Mouse (Mus musculus) ES-E14 (cell line): ENCODE results near the gene Mctp1. TPM values are rescaled to one million over a fixed set of nuclear protein-coding genes. Genes with fewer than 3 reads are reported as not detected.

ENCODE experiments used
- DNase-seq: peaks from one replicate; pipeline ENCODE4 v3.0.0-alpha.2; 2013; ENCODE audit warnings: low read depth, low spot score
- H3K27ac ChIP-seq: 2 replicates; pipeline ENCODE4 v1.5.1; 2012; ENCODE audit warnings: low read depth, mild to moderate bottlenecking, low read length, moderate library complexity, mixed read lengths; ENCODE audit not compliant: poor library complexity, insufficient read depth, severe bottlenecking
- H3K36me3 ChIP-seq: 2 replicates; pipeline ENCODE4 v1.6.1; 2012; ENCODE audit warnings: mild to moderate bottlenecking, low read length, moderate library complexity, mixed read lengths; ENCODE audit not compliant: control insufficient read depth, poor library complexity, insufficient read depth, severe bottlenecking
- H3K4me1 ChIP-seq, 2 experiments: fragments of 150-350 bp in 1 of 2; sonication (generic) in 1 of 2; 2 replicates each; pipeline ENCODE4 v1.6.1; 2012; ENCODE audit warnings: low read length in 2 of 2, mild to moderate bottlenecking in 1 of 2, mixed read lengths in 1 of 2; ENCODE audit not compliant: control insufficient read depth in 2 of 2, insufficient read depth in 2 of 2, poor library complexity in 1 of 2
- H3K4me3 ChIP-seq, 2 experiments: fragments of 150-350 bp in 1 of 2; sonication (generic) in 1 of 2; 2 replicates each; pipeline ENCODE4 v1.5.1; 2012; ENCODE audit warnings: low read length in 2 of 2, low read depth in 1 of 2, mild to moderate bottlenecking in 1 of 2, mixed read lengths in 1 of 2; ENCODE audit not compliant: insufficient read depth in 1 of 2, poor library complexity in 1 of 2, severe bottlenecking in 1 of 2
- H3K9ac ChIP-seq: 2 replicates; pipeline ENCODE4 v1.6.1; 2012; ENCODE audit warnings: low read depth, mild to moderate bottlenecking, low read length, mixed read lengths; ENCODE audit not compliant: poor library complexity, insufficient read depth, severe bottlenecking
- H3K9me3 ChIP-seq: fragments of 150-350 bp; sonication (generic); 2 replicates; pipeline ENCODE4 v1.6.1; 2012; ENCODE audit warnings: low read depth, mild to moderate bottlenecking, low read length; ENCODE audit not compliant: control insufficient read depth, insufficient read depth
- CHD2 ChIP-seq: IDR thresholded peaks from 2 replicates; pipeline ENCODE4 v1.6.1; 2014; ENCODE audit warnings: mild to moderate bottlenecking, low read depth, low read length, inconsistent platforms
- HCFC1 ChIP-seq: IDR thresholded peaks from 2 replicates; pipeline ENCODE4 v1.6.1; 2012; ENCODE audit warnings: low read length, inconsistent platforms, borderline replicate concordance; ENCODE audit not compliant: insufficient read depth
- MAFK ChIP-seq: IDR thresholded peaks from 2 replicates; pipeline ENCODE4 v1.6.1; 2014; ENCODE audit warnings: mild to moderate bottlenecking, low read depth, low read length, inconsistent platforms; ENCODE audit not compliant: insufficient read depth
- ZC3H11A ChIP-seq: IDR thresholded peaks from 2 replicates; pipeline ENCODE4 v1.6.1; 2012; ENCODE audit warnings: low read depth, mild to moderate bottlenecking, inconsistent platforms, low read length, borderline replicate concordance
- ZNF384 ChIP-seq: IDR thresholded peaks from 2 replicates; pipeline ENCODE4 v1.6.1; 2012; ENCODE audit warnings: low read depth, low read length, inconsistent platforms
- in situ Hi-C, 2 experiments: fragments of 600-800 bp; cut with MboI; formaldehyde crosslinking; loops; one replicate each; pipeline ENCODE4 v1.15.1; 2025; ENCODE audit warnings: low sequenced_read_pairs in 2 of 2, inconsistent platforms in 1 of 2; ENCODE audit not compliant: unreplicated experiment in 2 of 2
- total RNA-seq: library from RNA; depleted of rRNA; stranded (reverse); fragments of 300-350 nt; gene quantifications from 2 replicates; pipeline ENCODE4 v1.2.3, GENCODE M21; 2012

The Mctp1 gene
- total RNA-seq, 1 experiment: 0.80 TPM

DNA sequence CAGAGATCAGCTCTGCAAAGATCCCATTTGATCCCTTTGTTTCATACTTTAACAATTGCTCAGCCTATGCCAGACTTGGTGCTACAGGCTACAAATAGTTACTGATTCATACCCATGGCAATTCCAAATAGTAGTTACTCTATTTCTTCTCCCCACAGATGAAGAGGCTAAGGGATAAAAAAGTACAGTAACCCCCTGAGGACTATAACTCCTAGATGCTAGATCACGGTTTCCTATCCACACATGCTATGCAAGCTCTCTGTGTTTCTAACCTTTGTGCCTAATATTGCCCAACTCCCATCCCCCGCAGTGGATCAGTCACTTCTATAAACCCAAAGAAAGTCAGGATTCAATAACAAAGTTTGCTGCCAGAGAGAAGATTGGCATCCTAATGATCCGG lies 470.7 kb downstream of the Mctp1 start:
- H3K27ac ChIP-seq: no peak overlapping the region
- H3K9ac ChIP-seq: no peak overlapping the region
- H3K9me3 ChIP-seq: no peaks in the 10 kb centered on the region
- H3K4me1 ChIP-seq: no peaks in the 10 kb centered on the region
- DNase-seq: no peak
- no peak overlapping the region for H3K4me3 ChIP-seq
- in situ Hi-C loops: no loop called here
- no peaks in the 10 kb centered on the region for H3K36me3 ChIP-seq
- no peak for TF ChIP-seq MAFK
- TF ChIP-seq HCFC1: no peak
- no peak for TF ChIP-seq ZNF384
- no peak for TF ChIP-seq CHD2
- no peak for TF ChIP-seq ZC3H11A

DNA sequence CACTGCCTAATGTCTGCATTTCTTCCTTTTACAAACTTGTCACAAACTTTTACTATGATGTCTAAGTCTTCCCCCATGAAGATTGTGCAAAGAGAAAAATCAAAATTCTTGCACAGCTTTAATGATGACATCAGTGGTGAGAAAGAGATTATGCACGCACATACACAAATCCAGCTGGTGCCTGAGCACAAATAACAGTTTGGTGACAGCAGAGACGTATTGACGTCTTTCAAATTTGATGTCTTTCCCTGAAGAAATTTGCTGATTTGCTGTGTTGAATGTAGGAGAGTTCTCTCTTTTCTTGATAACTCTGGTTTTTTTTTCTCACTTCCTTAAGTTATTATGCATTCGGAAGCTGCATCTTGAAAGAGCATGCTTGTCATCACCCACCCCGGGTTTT lies 472.7 kb downstream of the Mctp1 start:
- Histone ChIP-seq H3K4me3 (no peak overlapping the region), H3K27ac (no peak overlapping the region), H3K9ac (no peak overlapping the region), H3K4me1 (no peaks in the 10 kb centered on the region), H3K9me3 (no peaks in the 10 kb centered on the region), H3K36me3 (no peaks in the 10 kb centered on the region)
- TF ChIP-seq HCFC1 (no peak), ZNF384 (no peak), ZC3H11A (no peak), CHD2 (no peak), MAFK (no peak)
- in situ Hi-C loops: no loop called here
- no peak for DNase-seq

DNA sequence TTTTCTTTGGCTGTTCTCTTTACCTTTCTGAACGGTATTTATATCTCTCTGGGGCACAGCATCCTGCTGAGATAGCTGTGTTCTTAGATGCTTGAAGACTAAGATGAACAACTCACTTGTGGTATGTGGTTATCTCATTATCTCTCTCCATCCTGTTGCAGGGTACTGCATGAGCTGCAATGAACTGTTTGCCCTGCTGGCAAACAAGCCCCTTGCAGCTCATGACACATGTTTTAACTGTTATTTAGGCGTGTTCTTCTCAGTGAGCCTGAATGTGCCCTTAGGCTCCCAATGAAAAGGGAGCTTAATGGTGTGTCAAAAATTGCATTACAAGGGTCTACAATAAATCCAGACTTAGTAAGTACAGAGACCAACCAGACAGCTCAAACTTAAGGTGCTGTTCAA lies 473.7 kb downstream of the Mctp1 start:
- H3K4me1 ChIP-seq: no peaks in the 10 kb centered on the region
- H3K36me3 ChIP-seq: no peaks in the 10 kb centered on the region
- in situ Hi-C loops: no loop called here
- H3K9ac ChIP-seq: no peak overlapping the region
- TF ChIP-seq ZNF384 (no peak), HCFC1 (no peak), MAFK (no peak), ZC3H11A (no peak), CHD2 (no peak)
- DNase-seq: no peak
- no peaks in the 10 kb centered on the region for H3K9me3 ChIP-seq
- no peak overlapping the region for H3K4me3 ChIP-seq
- no peak overlapping the region for H3K27ac ChIP-seq

GRCm38 (mm10) chr13:76870291-76870690 lies 486.0 kb downstream of the Mctp1 start:
- Histone ChIP-seq H3K9me3 (no peaks in the 10 kb centered on the region), H3K4me3 (no peak overlapping the region), H3K36me3 (no peaks in the 10 kb centered on the region), H3K9ac (no peak overlapping the region), H3K4me1 (no peaks in the 10 kb centered on the region), H3K27ac (no peak overlapping the region)
- no peak for DNase-seq
- TF ChIP-seq MAFK: no peak
- no peak for TF ChIP-seq ZNF384
- no peak for TF ChIP-seq ZC3H11A
- no peak for TF ChIP-seq CHD2
- no peak for TF ChIP-seq HCFC1
- in situ Hi-C loops: no loop called here

DNA sequence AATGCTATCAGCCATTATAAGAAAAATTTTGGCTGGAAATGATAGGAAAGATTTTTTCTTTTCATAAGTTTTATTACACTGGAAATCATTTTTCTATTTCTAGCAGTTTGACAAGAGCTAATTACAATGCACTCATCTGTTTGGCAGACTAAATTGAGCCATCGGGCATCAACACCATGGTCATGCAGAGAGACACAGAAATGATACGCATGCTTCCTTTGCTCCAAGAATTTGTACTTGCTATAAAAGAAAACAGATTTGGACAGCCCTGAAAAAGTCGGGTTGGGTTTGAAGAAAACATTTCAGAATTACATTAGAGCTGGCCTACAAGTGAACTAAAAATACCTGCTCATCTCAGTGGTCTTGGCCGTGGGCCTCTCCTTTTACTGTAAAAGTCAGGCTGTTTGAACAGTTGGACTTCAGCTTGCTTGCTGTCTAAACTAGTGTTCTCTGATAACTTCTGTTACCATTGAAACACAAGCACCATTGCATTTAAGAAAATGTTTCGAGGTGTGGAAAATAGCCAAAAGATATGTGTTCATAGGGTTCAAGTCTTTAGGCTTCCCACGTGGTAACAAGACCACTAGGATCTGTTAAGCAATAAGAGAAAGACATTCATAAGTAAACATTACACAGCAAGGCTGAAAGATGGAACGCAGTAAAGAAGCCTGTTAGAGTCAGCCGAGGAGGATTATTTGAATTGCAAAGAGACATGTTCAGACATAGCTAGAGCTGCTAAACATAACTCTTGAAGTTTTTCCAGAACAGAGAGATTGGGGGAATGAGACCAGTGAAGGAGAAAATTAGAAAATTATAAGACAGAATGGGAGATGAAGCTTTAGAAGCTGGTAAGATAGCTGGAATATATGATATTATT lies 493.8 kb downstream of the Mctp1 start:
- Histone ChIP-seq H3K4me1 (no peaks in the 10 kb centered on the region), H3K9me3 (no peaks in the 10 kb centered on the region), H3K4me3 (no peak overlapping the region), H3K36me3 (no peaks in the 10 kb centered on the region), H3K9ac (no peak overlapping the region), H3K27ac (no peak overlapping the region)
- TF ChIP-seq HCFC1 (no peak), ZC3H11A (no peak), MAFK (no peak), ZNF384 (no peak), CHD2 (no peak)
- DNase-seq: no peak
- in situ Hi-C loops: no loop called here
